Mouse (Mus musculus): ENCODE measurements around the gene Slc12a6. TPM values are rescaled to one million over a fixed set of nuclear protein-coding genes. Genes with fewer than 3 reads are reported as not detected.

The Slc12a6 gene
- polyA plus RNA-seq, 1 experiment = 49.1 TPM

DNA sequence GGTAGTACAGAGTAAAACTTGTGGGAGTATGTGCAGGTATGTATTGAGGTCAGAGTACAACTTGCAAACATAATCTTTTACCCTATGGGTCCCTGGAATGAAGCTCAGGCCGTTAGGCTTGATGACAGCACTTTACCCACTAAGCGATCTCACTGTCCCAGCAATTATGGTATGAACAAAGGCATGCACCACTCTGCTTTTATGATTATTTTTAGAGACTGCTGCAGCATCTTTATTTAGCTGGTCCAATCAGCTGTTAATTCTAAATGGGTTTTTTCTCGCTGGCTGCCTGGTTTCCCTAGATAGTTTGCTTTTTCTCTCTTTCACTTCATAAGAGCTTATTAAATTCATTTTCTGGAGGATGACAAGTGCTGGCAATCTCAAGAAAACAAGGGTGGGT, 30.6 kb downstream of the Slc12a6 start:
- TF ChIP-seq CTCF (IDR thresholded peaks at IDR 0.05; ENCODE audit: insufficient read depth, low read length) = no peak
- TF ChIP-seq POLR2A (IDR thresholded peaks at IDR 0.05; ENCODE audit: borderline replicate concordance, extremely low read depth, low read depth, low read length) = no peak

DNA sequence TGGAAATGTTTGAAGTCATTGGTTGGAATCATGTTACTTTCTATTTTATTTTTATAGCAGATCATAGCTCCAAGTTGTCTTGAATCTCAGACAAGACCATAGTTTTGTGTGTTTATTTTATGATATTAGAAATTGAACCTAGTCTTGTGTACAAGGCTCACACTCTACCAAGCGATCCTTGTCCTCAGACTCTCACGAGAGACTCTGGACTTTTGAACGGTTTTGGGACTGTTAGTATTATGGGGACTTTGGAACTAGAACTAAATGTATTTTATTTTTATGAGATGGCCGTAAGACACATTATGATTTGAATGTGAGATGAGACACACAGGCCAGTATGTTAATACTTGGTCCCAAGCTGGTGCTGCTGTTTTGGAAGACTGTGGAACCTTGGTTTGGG, 32.6 kb downstream of the Slc12a6 start:
- no peak for TF ChIP-seq CTCF (IDR thresholded peaks at IDR 0.05; ENCODE audit: insufficient read depth, low read length)
- 87% methylated on average over 4 of the region's 4 CpGs for WGBS
- H3K4me1 ChIP-seq (ENCODE audit: control insufficient read depth, insufficient read depth, low read length) = no peaks in the 10 kb centered on the region; the same call in 1 of the 2 replicates
- DNase-seq = no peak
- H3K4me3 ChIP-seq (replicated peaks; ENCODE audit: extremely low read depth, low read depth, low read length) = no peak overlapping the region

More for the DNA sequence above, 30.6 kb downstream of the Slc12a6 start:
- no peak overlapping the region for H3K4me3 ChIP-seq (replicated peaks; ENCODE audit: extremely low read depth, low read depth, low read length)
- 87% methylated on average over 3 of the region's 3 CpGs for WGBS
- no peaks in the 10 kb centered on the region; the same call in 1 of the 2 replicates for H3K4me1 ChIP-seq (ENCODE audit: control insufficient read depth, insufficient read depth, low read length)
- no peak for DNase-seq

DNA sequence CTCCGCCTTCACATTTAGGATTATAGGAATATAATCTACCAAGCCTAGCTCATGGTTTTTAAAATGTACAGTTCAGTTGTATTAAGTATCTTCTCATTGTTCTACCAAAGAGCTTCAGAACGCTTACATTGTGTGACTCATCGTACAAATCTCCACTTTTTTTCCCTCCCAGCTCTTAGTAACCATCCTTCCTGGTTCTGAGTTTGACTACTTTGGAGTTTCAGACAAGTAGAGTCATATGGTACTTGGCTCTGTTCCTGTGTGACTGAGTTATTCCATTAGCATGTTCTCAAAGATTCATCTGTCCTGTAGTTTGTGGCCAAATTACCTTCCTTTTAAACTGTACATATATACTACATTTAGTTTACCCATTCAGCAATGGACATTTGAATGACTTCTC, 43.0 kb downstream of the Slc12a6 start:
- H3K4me1 ChIP-seq (ENCODE audit: control insufficient read depth, insufficient read depth, low read length) = peaks cover 12% of the 10 kb centered on the region
- 44% methylated on average over 3 of the region's 3 CpGs for WGBS
- no peak for TF ChIP-seq CTCF (IDR thresholded peaks at IDR 0.05; ENCODE audit: insufficient read depth, low read length)
- TF ChIP-seq POLR2A (IDR thresholded peaks at IDR 0.05; ENCODE audit: borderline replicate concordance, extremely low read depth, low read depth, low read length) = no peak
- DNase-seq = no peak
- H3K4me3 ChIP-seq (replicated peaks; ENCODE audit: extremely low read depth, low read depth, low read length) = no peak overlapping the region

DNA sequence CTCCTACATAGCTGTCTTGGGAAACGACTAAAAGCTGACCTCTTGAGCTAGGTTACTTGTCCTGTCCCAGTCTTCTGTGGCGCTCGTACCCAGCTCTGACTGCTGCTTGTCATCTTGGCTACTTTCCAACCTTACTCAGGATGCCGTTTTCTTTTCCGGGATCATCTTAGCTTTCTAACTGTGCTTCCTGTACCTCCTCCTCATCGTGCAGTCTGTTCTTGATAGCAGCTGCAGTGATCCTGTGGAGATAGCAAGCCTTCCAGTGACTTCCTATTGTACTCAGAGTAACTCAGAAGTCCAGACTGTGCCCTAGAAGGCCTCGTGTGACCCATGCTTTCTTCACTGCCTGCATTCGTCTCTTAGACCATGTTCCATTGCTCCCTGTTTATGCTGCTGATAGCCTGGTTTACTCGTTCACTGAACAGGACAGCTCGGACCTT, 43.6 kb downstream of the Slc12a6 start:
- TF ChIP-seq CTCF (IDR thresholded peaks at IDR 0.05; ENCODE audit: insufficient read depth, low read length) = no peak
- TF ChIP-seq POLR2A (IDR thresholded peaks at IDR 0.05; ENCODE audit: borderline replicate concordance, extremely low read depth, low read depth, low read length) = no peak
- Histone ChIP-seq H3K4me1 (ENCODE audit: control insufficient read depth, insufficient read depth, low read length) (peaks cover 12% of the 10 kb centered on the region), H3K4me3 (replicated peaks; ENCODE audit: extremely low read depth, low read depth, low read length) (no peak overlapping the region)
- WGBS = 23% methylated on average over 10 of the region's 10 CpGs
- DNase-seq = no peak

DNA sequence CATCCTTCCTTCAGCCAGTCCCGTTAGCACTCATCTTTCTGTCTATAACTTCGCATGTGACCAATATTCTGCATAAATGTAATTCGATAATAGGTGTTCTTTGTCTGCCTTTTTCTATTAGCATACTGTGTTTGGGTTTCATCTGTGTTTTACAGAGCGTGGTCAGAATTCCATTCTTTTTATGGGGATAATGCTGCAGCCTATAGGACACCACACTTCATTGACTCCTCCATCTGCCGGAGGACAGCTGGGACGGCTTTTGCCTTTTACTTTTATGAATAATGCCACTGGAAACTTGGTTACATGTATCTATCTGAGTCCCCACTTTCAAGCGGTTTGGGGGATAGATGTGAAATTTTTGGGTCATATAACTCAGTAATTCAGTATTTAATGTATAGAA, 50.0 kb downstream of the Slc12a6 start:
- no peak overlapping the region for H3K4me3 ChIP-seq (replicated peaks; ENCODE audit: extremely low read depth, low read depth, low read length)
- no peak for DNase-seq
- 94% methylated on average over 7 of the region's 7 CpGs for WGBS
- no peaks in the 10 kb centered on the region; the same call in 1 of the 2 replicates for H3K4me1 ChIP-seq (ENCODE audit: control insufficient read depth, insufficient read depth, low read length)
- TF ChIP-seq POLR2A (IDR thresholded peaks at IDR 0.05; ENCODE audit: borderline replicate concordance, extremely low read depth, low read depth, low read length) = no peak

DNA sequence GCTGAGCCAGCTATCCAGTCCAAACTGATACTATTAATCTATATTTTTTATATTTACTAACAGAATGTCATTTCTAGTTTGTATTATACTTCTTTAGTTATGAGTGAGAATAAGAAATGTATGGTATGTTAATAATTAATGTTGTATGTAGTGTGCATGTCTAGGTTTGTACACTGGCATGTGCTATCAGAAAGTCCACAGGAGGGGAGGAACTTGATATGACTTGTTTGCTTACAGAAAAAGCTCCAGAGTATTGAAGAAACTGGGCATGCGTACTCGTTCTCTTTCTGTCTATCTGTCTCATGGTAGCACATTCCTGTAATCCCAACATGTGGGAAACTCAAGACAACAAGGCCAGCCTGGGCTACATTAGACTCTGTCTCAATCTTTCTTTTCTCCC, 52.6 kb downstream of the Slc12a6 start:
- Histone ChIP-seq H3K4me3 (replicated peaks; ENCODE audit: extremely low read depth, low read depth, low read length) (no peak overlapping the region), H3K4me1 (ENCODE audit: control insufficient read depth, insufficient read depth, low read length) (no peaks in the 10 kb centered on the region; the same call in 1 of the 2 replicates)
- TF ChIP-seq POLR2A (IDR thresholded peaks at IDR 0.05; ENCODE audit: borderline replicate concordance, extremely low read depth, low read depth, low read length) (no peak), CTCF (IDR thresholded peaks at IDR 0.05; ENCODE audit: insufficient read depth, low read length) (no peak)
- DNase-seq = no peak
- 79% methylated on average over 2 of the region's 2 CpGs for WGBS

DNA sequence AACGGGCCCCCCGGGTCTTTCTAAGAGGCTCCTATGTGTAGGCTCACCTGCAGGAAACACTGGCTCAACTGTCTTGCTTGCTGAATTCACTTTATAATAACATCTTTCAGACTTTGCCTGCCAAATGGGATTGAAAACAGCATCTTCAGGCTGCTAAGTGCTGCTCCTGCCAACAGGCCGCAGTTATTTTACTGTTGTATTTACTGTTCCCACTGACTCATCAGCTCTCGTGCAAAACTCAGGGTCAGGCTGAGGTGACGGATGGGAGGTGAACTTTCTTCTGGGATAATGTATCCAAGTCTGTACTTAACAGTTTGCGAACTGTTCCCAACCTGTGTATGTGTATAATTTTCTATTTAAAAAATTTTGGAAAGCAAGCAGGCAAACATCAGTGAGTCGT, 53.3 kb downstream of the Slc12a6 start:
- no peak for TF ChIP-seq CTCF (IDR thresholded peaks at IDR 0.05; ENCODE audit: insufficient read depth, low read length)
- TF ChIP-seq POLR2A (IDR thresholded peaks at IDR 0.05; ENCODE audit: borderline replicate concordance, extremely low read depth, low read depth, low read length) = no peak
- no peak for DNase-seq
- WGBS = 68% methylated on average over 7 of the region's 7 CpGs
- no peaks in the 10 kb centered on the region; the same call in 1 of the 2 replicates for H3K4me1 ChIP-seq (ENCODE audit: control insufficient read depth, insufficient read depth, low read length)
- no peak overlapping the region for H3K4me3 ChIP-seq (replicated peaks; ENCODE audit: extremely low read depth, low read depth, low read length)

DNA sequence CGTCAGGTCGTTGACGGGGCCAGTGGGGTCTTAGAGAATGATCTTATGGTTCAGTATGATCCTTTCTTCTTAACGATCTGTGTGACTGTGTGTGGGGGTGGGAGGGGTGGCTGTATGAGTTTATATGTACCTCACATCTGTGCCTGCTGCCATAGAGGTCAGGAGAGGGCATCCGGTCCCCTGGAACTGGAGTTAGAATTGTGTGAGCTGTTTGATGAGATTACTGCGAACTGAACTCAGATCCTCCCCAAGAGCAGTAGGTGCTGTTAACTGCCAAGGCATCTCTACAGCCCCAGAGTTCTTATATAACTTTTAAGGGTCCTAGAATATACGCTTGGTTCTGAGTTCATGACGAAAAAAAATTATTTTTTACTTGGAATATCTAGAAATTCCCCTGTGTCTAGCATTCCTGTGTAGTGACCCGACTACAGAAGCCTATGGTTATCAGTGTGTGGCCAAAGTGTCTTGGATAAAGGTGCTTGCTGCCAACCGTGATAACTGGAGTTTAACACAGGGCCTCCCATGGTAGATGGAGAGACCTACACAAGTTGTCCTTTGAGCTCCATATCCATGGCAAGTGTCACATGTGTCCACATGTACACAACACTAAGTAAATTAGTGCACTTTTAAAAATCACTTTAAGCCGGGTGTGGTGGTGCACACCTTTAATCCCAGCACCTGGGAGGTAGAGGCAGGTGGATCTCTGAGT, 62.6 kb downstream of the Slc12a6 start:
- H3K4me1 ChIP-seq (ENCODE audit: control insufficient read depth, insufficient read depth, low read length) = no peaks in the 10 kb centered on the region
- H3K4me3 ChIP-seq (replicated peaks; ENCODE audit: extremely low read depth, low read depth, low read length) = no peak overlapping the region
- no peak for DNase-seq
- WGBS = 86% methylated on average over 11 of the region's 11 CpGs
- TF ChIP-seq CTCF (IDR thresholded peaks at IDR 0.05; ENCODE audit: insufficient read depth, low read length) (no peak), POLR2A (IDR thresholded peaks at IDR 0.05; ENCODE audit: borderline replicate concordance, extremely low read depth, low read depth, low read length) (no peak)

DNA sequence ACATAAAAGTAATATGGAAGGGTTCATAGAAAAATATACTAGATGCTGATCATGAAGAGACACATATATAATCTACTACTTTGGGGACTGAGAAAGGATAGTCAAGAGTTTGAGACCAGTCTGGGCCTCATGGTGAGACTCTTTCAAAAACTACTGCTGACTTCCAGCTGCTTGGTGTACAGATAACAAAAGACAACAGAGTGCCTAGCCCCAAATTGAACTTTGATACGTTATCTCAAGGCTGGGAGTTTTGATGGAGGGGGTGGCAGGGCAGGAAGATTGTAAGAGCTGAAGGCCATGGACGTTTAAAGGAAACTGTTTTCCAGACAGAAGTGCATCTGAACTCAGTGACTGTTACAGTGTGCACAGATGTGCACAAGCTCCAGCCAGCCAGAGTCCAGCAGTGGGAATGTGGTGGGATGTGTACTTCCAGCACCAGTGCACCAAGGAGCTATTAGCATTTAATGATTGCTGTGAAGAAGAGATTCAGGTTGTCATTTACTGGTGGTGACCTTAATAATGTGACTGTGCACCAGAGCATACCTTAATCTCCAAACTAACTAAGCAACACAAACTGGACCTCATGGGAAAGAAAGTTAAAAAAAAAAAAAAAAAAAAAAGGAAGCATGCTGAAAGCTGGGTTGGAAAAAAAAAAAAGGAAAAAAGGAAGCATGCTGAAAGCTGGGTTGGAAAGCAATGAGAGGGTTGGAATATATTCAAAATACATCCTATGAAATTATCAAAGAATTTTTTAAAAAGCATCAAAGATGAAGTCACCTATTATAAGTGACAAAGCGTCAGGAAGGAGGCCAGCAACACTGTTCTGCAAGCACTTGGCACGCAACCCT, 66.7 kb downstream of the Slc12a6 start:
- no peak overlapping the region for H3K4me3 ChIP-seq (replicated peaks; ENCODE audit: extremely low read depth, low read depth, low read length)
- WGBS = 54% methylated on average over 4 of the region's 4 CpGs
- TF ChIP-seq CTCF (IDR thresholded peaks at IDR 0.05; ENCODE audit: insufficient read depth, low read length) (no peak), POLR2A (IDR thresholded peaks at IDR 0.05; ENCODE audit: borderline replicate concordance, extremely low read depth, low read depth, low read length) (no peak)
- no peaks in the 10 kb centered on the region for H3K4me1 ChIP-seq (ENCODE audit: control insufficient read depth, insufficient read depth, low read length)
- no peak for DNase-seq

DNA sequence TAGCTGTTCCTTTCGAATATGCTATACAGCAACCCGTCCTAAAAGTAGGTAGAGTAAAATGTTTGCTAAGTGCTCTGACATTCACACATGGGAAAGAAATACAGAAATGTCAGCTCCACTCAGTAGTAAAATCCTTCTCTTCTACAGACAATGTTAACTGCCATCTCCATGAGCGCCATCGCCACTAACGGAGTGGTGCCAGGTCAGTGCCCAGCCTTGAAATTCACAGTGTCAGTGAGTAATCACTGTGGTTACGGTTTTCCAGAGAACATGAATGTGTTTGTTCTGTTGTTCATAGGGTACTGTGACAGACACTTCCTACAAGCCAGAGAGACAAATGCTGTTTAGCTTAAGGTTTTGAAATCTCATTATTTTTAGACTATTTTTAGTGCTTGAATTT, 71.6 kb downstream of the Slc12a6 start:
- no peak overlapping the region for H3K4me3 ChIP-seq (replicated peaks; ENCODE audit: extremely low read depth, low read depth, low read length)
- DNase-seq = no peak
- 90% methylated on average over 6 of the region's 6 CpGs for WGBS
- TF ChIP-seq POLR2A (IDR thresholded peaks at IDR 0.05; ENCODE audit: borderline replicate concordance, extremely low read depth, low read depth, low read length) (no peak), CTCF (IDR thresholded peaks at IDR 0.05; ENCODE audit: insufficient read depth, low read length) (no peak)
- no peaks in the 10 kb centered on the region for H3K4me1 ChIP-seq (ENCODE audit: control insufficient read depth, insufficient read depth, low read length)

All from lung, adult 2 months (tissue).